Mouse (Mus musculus): ENCODE data around the gene B020004J07Rik. TPM values are rescaled to one million over a fixed set of nuclear protein-coding genes. Genes with fewer than 3 reads are reported as not detected.

The B020004J07Rik gene
- total and polyA plus RNA-seq, 2 experiments from 2014 or later = not detected

- ATAC-seq (ENCODE audit: low FRiP score) = peak; percentile 52; the same call in 1 of the 2 replicates
These were observed 17.1 kb upstream of the B020004J07Rik start for GRCm38 (mm10) chr4:101860873-101861272.

DNA sequence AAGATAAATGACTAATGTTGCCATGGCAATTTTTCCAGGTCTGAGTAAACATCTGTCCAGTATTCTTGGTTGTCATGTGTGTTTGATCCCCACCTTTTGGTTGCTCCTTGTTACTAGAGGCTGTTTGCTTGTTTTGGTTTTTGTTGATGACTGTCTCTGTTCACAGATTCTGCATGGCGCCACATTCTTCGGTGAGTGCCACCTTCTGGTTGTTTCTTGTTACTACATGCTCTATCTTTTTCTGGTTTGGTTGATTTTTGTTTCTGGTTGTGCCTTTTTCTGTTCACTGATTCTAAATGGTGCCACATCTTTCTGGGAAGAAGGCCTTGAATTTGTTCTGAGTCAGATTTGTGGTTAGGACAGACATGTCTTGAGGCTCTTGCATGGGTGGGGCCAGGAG is 7.1 kb upstream of the B020004J07Rik start:
- no peaks in the 10 kb centered on the region for H3K27me3 ChIP-seq (ENCODE audit: insufficient read depth, low read length)
- no peaks in the 10 kb centered on the region for H3K4me1 ChIP-seq (ENCODE audit: insufficient read depth, low read length)
- ATAC-seq (ENCODE audit: low FRiP score) (no peak), DNase-seq (ENCODE audit: low spot score) (no peak)
- H3K4me3 ChIP-seq (ENCODE audit: low read depth, low read length) = no peak overlapping the region
- no peaks in the 10 kb centered on the region for H3K36me3 ChIP-seq (ENCODE audit: insufficient read depth, low read length)
- TF ChIP-seq CTCF (IDR thresholded peaks at IDR 0.05) = peak; percentile 17; the same call in 1 of the 2 replicates
- H3K27ac ChIP-seq (ENCODE audit: low read depth, low read length) = no peak overlapping the region
- 71% methylated on average over 2 of the region's 2 CpGs for WGBS
- no peak overlapping the region for H3K4me2 ChIP-seq (ENCODE audit: low read depth, low read length, poor library complexity, severe bottlenecking)
- H3K9ac ChIP-seq (replicated peaks; ENCODE audit: low read length, poor library complexity, severe bottlenecking) = no peak overlapping the region
- no peaks in the 10 kb centered on the region for H3K9me3 ChIP-seq (ENCODE audit: low read length)

More at GRCm38 (mm10) chr4:101860873-101861272, 17.1 kb upstream of the B020004J07Rik start:
- peak; percentile 72 for DNase-seq (ENCODE audit: low spot score)
- peak; percentile 80 for TF ChIP-seq CTCF (IDR thresholded peaks at IDR 0.05)
- no peaks in the 10 kb centered on the region for H3K4me1 ChIP-seq (ENCODE audit: insufficient read depth, low read length)
- H3K36me3 ChIP-seq (ENCODE audit: insufficient read depth, low read length) = no peaks in the 10 kb centered on the region
- H3K9ac ChIP-seq (replicated peaks; ENCODE audit: low read length, poor library complexity, severe bottlenecking) = no peak overlapping the region
- H3K27ac ChIP-seq (ENCODE audit: low read depth, low read length) = no peak overlapping the region
- no peak overlapping the region for H3K4me3 ChIP-seq (ENCODE audit: low read depth, low read length)
- H3K27me3 ChIP-seq (ENCODE audit: insufficient read depth, low read length) = no peaks in the 10 kb centered on the region
- 49% methylated on average over 6 of the region's 6 CpGs for WGBS
- no peaks in the 10 kb centered on the region for H3K9me3 ChIP-seq (ENCODE audit: low read length)
- no peak overlapping the region for H3K4me2 ChIP-seq (ENCODE audit: low read depth, low read length, poor library complexity, severe bottlenecking)

Other genes starting within 250 kb of the B020004J07Rik start
- 60.2 and 75.0 TPM in 2 replicates for gene Leprot, start 196.3 kb downstream of the B020004J07Rik start, total RNA-seq (2014; rRNA removed)
- gene Leprot, start 196.3 kb downstream of the B020004J07Rik start, polyA plus RNA-seq (2015; fragmentation: Nextera tagmentation; extraction: Ambion mirVana) = 90.3 and 92.8 TPM in 2 replicates
- gene Lepr, start 126.6 kb downstream of the B020004J07Rik start, total RNA-seq (2014; rRNA removed) = 8.9 and 9.0 TPM in 2 replicates
- 2.8 and 4.1 TPM in 2 replicates for gene Lepr, start 126.6 kb downstream of the B020004J07Rik start, polyA plus RNA-seq (2015; fragmentation: Nextera tagmentation; extraction: Ambion mirVana)
- not detected in 2 replicates for gene C130073F10Rik, start 49.8 kb upstream of the B020004J07Rik start, total RNA-seq (2014; rRNA removed)
- not detected in 2 replicates for gene C130073F10Rik, start 49.8 kb upstream of the B020004J07Rik start, polyA plus RNA-seq (2015; fragmentation: Nextera tagmentation; extraction: Ambion mirVana)
- gene Gm12800, start 65.1 kb upstream of the B020004J07Rik start, total RNA-seq (2014; rRNA removed) = not detected in 2 replicates
- gene Gm12800, start 65.1 kb upstream of the B020004J07Rik start, polyA plus RNA-seq (2015; fragmentation: Nextera tagmentation; extraction: Ambion mirVana) = not detected in 2 replicates
- not detected in 2 replicates for gene Gm12794, start 96.4 kb upstream of the B020004J07Rik start, total RNA-seq (2014; rRNA removed)
- gene Gm12794, start 96.4 kb upstream of the B020004J07Rik start, polyA plus RNA-seq (2015; fragmentation: Nextera tagmentation; extraction: Ambion mirVana) = not detected in 2 replicates
- gene Gm12790, start 137.0 kb upstream of the B020004J07Rik start, total RNA-seq (2014; rRNA removed) = not detected in 2 replicates
- gene Gm12790, start 137.0 kb upstream of the B020004J07Rik start, polyA plus RNA-seq (2015; fragmentation: Nextera tagmentation; extraction: Ambion mirVana) = not detected in 2 replicates
- gene Gm12789, start 142.6 kb upstream of the B020004J07Rik start, total RNA-seq (2014; rRNA removed) = not detected in 2 replicates
- not detected in 2 replicates for gene Gm12789, start 142.6 kb upstream of the B020004J07Rik start, polyA plus RNA-seq (2015; fragmentation: Nextera tagmentation; extraction: Ambion mirVana)
- gene Pde4b, start 243.5 kb upstream of the B020004J07Rik start, total RNA-seq (2014; rRNA removed) = 90.1 and 98.3 TPM in 2 replicates
- gene Pde4b, start 243.5 kb upstream of the B020004J07Rik start, polyA plus RNA-seq (2015; fragmentation: Nextera tagmentation; extraction: Ambion mirVana) = 65.5 and 70.0 TPM in 2 replicates